In genomic region chr7:16366669-16367068, GRCm38 (mm10) we compare ENCODE assay signal across 14 mouse cellular contexts. TPM values are rescaled to one million over a fixed set of nuclear protein-coding genes. Genes with fewer than 3 reads are reported as not detected.
A peak's percentile ranks its signal among the peaks of the same experiment; 100 is the strongest.
DNase-seq lines count a peak whose midpoint lies in the region; ATAC-seq and TF ChIP-seq lines count a peak whose summit lies in the region.
"Had no signal": no experiment of that assay in that cellular context is flagged by ENCODE, and none has a peak within 500 bp of the region (broad histone marks: within the 10 kb centered on the region; RNA-seq: fewer than 3 reads in every experiment).

No protein-coding gene starts in this region.

- DNase-seq in heart, postnatal 0 days (ENCODE audit: low spot score) = no peak
- no peak for DNase-seq in heart, adult 18-20 months
- no peak for DNase-seq in lung, postnatal 0 days (ENCODE audit: low spot score)
- DNase-seq in lung, adult 18-20 months = no peak
- no peak for DNase-seq in stomach, postnatal 0 days (ENCODE audit: low spot score)
- DNase-seq in embryo, embryonic 9.5 days (ENCODE audit: extremely low spot score) = no peak
- DNase-seq: cerebellum, adult 8-10 months; liver, postnatal 0 days; midbrain, embryonic 14.5 days; spleen, adult 18-20 months; thymus, postnatal 25 days had no signal

- TF ChIP-seq EP300 in heart, postnatal 0 days (IDR thresholded peaks at IDR 0.05; ENCODE audit: low read depth) = no peak
- no peak for TF ChIP-seq EP300 in lung, postnatal 0 days (IDR thresholded peaks at IDR 0.05)
- TF ChIP-seq EP300 in stomach, postnatal 0 days (optimal IDR thresholded peaks at IDR 0.05) = no peak

- no peaks in the 10 kb centered on the region for H3K27me3 ChIP-seq in heart, postnatal 0 days (ENCODE audit: control insufficient read depth, insufficient read depth, low read length)
- no peaks in the 10 kb centered on the region for H3K27me3 ChIP-seq in lung, postnatal 0 days (replicated peaks; ENCODE audit: insufficient read depth, low read length)
- H3K27me3 ChIP-seq in stomach, postnatal 0 days (ENCODE audit: control insufficient read depth, insufficient read depth, low read length) = no peaks in the 10 kb centered on the region
- H3K27me3 ChIP-seq in hindbrain, embryonic 16.5 days (replicated peaks; ENCODE audit: control insufficient read depth, insufficient read depth, low read length) = no peaks in the 10 kb centered on the region

- H3K4me1 ChIP-seq in heart, postnatal 0 days (ENCODE audit: control insufficient read depth, insufficient read depth) = peaks cover 4% of the 10 kb centered on the region; the same call in 1 of the 2 replicates
- H3K4me1 ChIP-seq in lung, postnatal 0 days (ENCODE audit: insufficient read depth, low read depth, low read length) = peaks cover 6% of the 10 kb centered on the region
- peaks cover 35% of the 10 kb centered on the region for H3K4me1 ChIP-seq in bone marrow macrophage, adult 2 months (ENCODE audit: control insufficient read depth, insufficient read depth, low read length)
- no peaks in the 10 kb centered on the region; the same call in 1 of the 2 replicates for H3K4me1 ChIP-seq in stomach, postnatal 0 days (replicated peaks; ENCODE audit: control insufficient read depth, insufficient read depth)
- 0 out of 2 replicates have a peak, but pooled peaks cover 2% of the 10 kb centered on the region for H3K4me1 ChIP-seq in hindbrain, embryonic 16.5 days (ENCODE audit: control insufficient read depth, insufficient read depth, low read depth, low read length)

- no peak overlapping the region for H3K9ac ChIP-seq in heart, postnatal 0 days (replicated peaks; ENCODE audit: low read depth, low read length)
- H3K9ac ChIP-seq in lung, postnatal 0 days (replicated peaks; ENCODE audit: low read depth) = no peak overlapping the region
- H3K9ac ChIP-seq in stomach, postnatal 0 days (ENCODE audit: low read length) = no peak overlapping the region
- no peak overlapping the region for H3K9ac ChIP-seq in hindbrain, embryonic 16.5 days (ENCODE audit: low read depth, low read length)
- H3K9ac ChIP-seq: liver, postnatal 0 days had no signal

- no peak for ATAC-seq in heart, postnatal 0 days (ENCODE audit: insufficient read depth, low read depth)
- no peak for ATAC-seq in lung, postnatal 0 days
- ATAC-seq in stomach, postnatal 0 days (ENCODE audit: low FRiP score, low TSS enrichment) = no peak
- no peak for ATAC-seq in hindbrain, embryonic 16.5 days
- ATAC-seq: liver, postnatal 0 days had no signal

- no peak for TF ChIP-seq POLR2A in bone marrow macrophage, adult 2 months (IDR thresholded peaks at IDR 0.05; ENCODE audit: borderline replicate concordance, low read depth, low read length)

- H3K36me3 ChIP-seq in heart, postnatal 0 days (replicated peaks; ENCODE audit: control insufficient read depth, insufficient read depth, low read length) = peaks cover 80% of the 10 kb centered on the region
- H3K36me3 ChIP-seq in lung, postnatal 0 days (ENCODE audit: insufficient read depth, low read length) = no peaks in the 10 kb centered on the region
- H3K36me3 ChIP-seq in stomach, postnatal 0 days (ENCODE audit: control insufficient read depth, insufficient read depth, low read length) = no peaks in the 10 kb centered on the region; the same call in 1 of the 2 replicates
- H3K36me3 ChIP-seq in hindbrain, embryonic 16.5 days (ENCODE audit: control insufficient read depth, insufficient read depth, low read length) = peaks cover 19% of the 10 kb centered on the region

- H3K4me2 ChIP-seq in heart, postnatal 0 days (ENCODE audit: low read depth, low read length) = no peak overlapping the region
- no peak overlapping the region for H3K4me2 ChIP-seq in lung, postnatal 0 days (replicated peaks; ENCODE audit: low read depth, low read length)
- no peak overlapping the region for H3K4me2 ChIP-seq in stomach, postnatal 0 days (replicated peaks; ENCODE audit: low read depth)
- no peak overlapping the region for H3K4me2 ChIP-seq in hindbrain, embryonic 16.5 days (ENCODE audit: low read length)

- H3K27ac ChIP-seq in heart, postnatal 0 days (ENCODE audit: low read depth) = peak overlapping the region; percentile 37; the same call in 1 of the 2 replicates
- H3K27ac ChIP-seq in lung, postnatal 0 days (ENCODE audit: low read length) = peak overlapping the region; percentile 69
- H3K27ac ChIP-seq in bone marrow macrophage, adult 2 months (ENCODE audit: insufficient read depth, low read depth, low read length) = peak overlapping the region; percentile 49
- peak overlapping the region; percentile 31; the same call in 1 of the 2 replicates for H3K27ac ChIP-seq in stomach, postnatal 0 days (replicated peaks)
- H3K27ac ChIP-seq in hindbrain, embryonic 16.5 days (ENCODE audit: low read depth, low read length) = no peak overlapping the region

- H3K9me3 ChIP-seq in heart, postnatal 0 days (replicated peaks; ENCODE audit: control insufficient read depth, low read length) = no peaks in the 10 kb centered on the region
- no peaks in the 10 kb centered on the region for H3K9me3 ChIP-seq in lung, postnatal 0 days (ENCODE audit: low read length)
- no peaks in the 10 kb centered on the region for H3K9me3 ChIP-seq in stomach, postnatal 0 days (ENCODE audit: control insufficient read depth, low read length)
- no peaks in the 10 kb centered on the region for H3K9me3 ChIP-seq in hindbrain, embryonic 16.5 days (ENCODE audit: control insufficient read depth, low read length)

- no peak for TF ChIP-seq CTCF in heart, postnatal 0 days (IDR thresholded peaks at IDR 0.05; ENCODE audit: low read depth)
- no peak for TF ChIP-seq CTCF in lung, postnatal 0 days (IDR thresholded peaks at IDR 0.05)
- no peak for TF ChIP-seq CTCF in bone marrow macrophage, adult 2 months (IDR thresholded peaks at IDR 0.05; ENCODE audit: low read depth, low read length)
- no peak for TF ChIP-seq CTCF in stomach, postnatal 0 days (IDR thresholded peaks at IDR 0.05; ENCODE audit: low read depth)

- H3K4me3 ChIP-seq in heart, postnatal 0 days (ENCODE audit: low read depth, low read length) = no peak overlapping the region
- no peak overlapping the region for H3K4me3 ChIP-seq in lung, postnatal 0 days (ENCODE audit: low read depth, low read length)
- H3K4me3 ChIP-seq in bone marrow macrophage, adult 2 months (ENCODE audit: insufficient read depth, low read length) = no peak overlapping the region
- H3K4me3 ChIP-seq in stomach, postnatal 0 days (ENCODE audit: low read depth, low read length) = no peak overlapping the region
- no peak overlapping the region for H3K4me3 ChIP-seq in hindbrain, embryonic 16.5 days (ENCODE audit: low read length)
- H3K4me3 ChIP-seq: myocyte had no signal

- WGBS in heart, postnatal 0 days = 74% methylated on average over 4 of the region's 4 CpGs
- WGBS in lung, postnatal 0 days = 59% methylated on average over 4 of the region's 4 CpGs
- WGBS in stomach, postnatal 0 days = 70% methylated on average over 4 of the region's 4 CpGs
- WGBS in hindbrain, embryonic 16.5 days = 70% methylated on average over 4 of the region's 4 CpGs

RNA-seq across cellular contexts. Expression of gene Sae1, which starts 20.9 kb away (rescaled TPM):
- 41.7 and 61.2 TPM in 2 replicates for total RNA-seq in heart, postnatal 0 days (2014; rRNA removed; ENCODE audit: low replicate concordance)
- 101 and 102 TPM in 2 replicates for polyA plus RNA-seq in heart, postnatal 0 days (2015; fragmentation: Nextera tagmentation; extraction: Ambion mirVana)
- 10 to 100 TPM; 37.3 to 40.6 TPM for total RNA-seq in heart, adult 18-20 months (2021)
- 84.8 and 92.3 TPM in 2 replicates for polyA plus RNA-seq in lung, postnatal 0 days (2015; fragmentation: Nextera tagmentation; extraction: Ambion mirVana)
- 57.2 and 59.3 TPM in 2 replicates for polyA plus RNA-seq in bone marrow macrophage, adult 2 months (2012; ENCODE audit: insufficient read depth, insufficient read length, missing spikeins)
- polyA plus RNA-seq in stomach, postnatal 0 days (2015; fragmentation: Nextera tagmentation; extraction: Ambion mirVana) = 119 and 123 TPM in 2 replicates
- 267 and 272 TPM in 2 replicates for polyA plus RNA-seq in hindbrain, embryonic 16.5 days (2015; fragmentation: Nextera tagmentation; extraction: Ambion mirVana)

RNA-seq across cellular contexts. Expression of gene Zc3h4, which starts 34.0 kb away (rescaled TPM):
- 16.5 and 16.9 TPM in 2 replicates for total RNA-seq in heart, postnatal 0 days (2014; rRNA removed; ENCODE audit: low replicate concordance)
- polyA plus RNA-seq in heart, postnatal 0 days (2015; fragmentation: Nextera tagmentation; extraction: Ambion mirVana) = 4.4 and 5.0 TPM in 2 replicates
- 10 to 100 TPM; 25.4 to 34.5 TPM for total RNA-seq in heart, adult 18-20 months (2021)
- polyA plus RNA-seq in lung, postnatal 0 days (2015; fragmentation: Nextera tagmentation; extraction: Ambion mirVana) = 7.9 and 8.2 TPM in 2 replicates
- 30.4 and 31.9 TPM in 2 replicates for polyA plus RNA-seq in bone marrow macrophage, adult 2 months (2012; ENCODE audit: insufficient read depth, insufficient read length, missing spikeins)
- polyA plus RNA-seq in stomach, postnatal 0 days (2015; fragmentation: Nextera tagmentation; extraction: Ambion mirVana) = 5.9 and 6.2 TPM in 2 replicates
- polyA plus RNA-seq in hindbrain, embryonic 16.5 days (2015; fragmentation: Nextera tagmentation; extraction: Ambion mirVana) = 11.7 and 13.4 TPM in 2 replicates

RNA-seq across cellular contexts. Expression of gene Bbc3, which starts 58.5 kb away (rescaled TPM):
- 7.3 and 14.6 TPM in 2 replicates for total RNA-seq in heart, postnatal 0 days (2014; rRNA removed; ENCODE audit: low replicate concordance)
- polyA plus RNA-seq in heart, postnatal 0 days (2015; fragmentation: Nextera tagmentation; extraction: Ambion mirVana) = 5.6 and 6.6 TPM in 2 replicates
- total RNA-seq in heart, adult 18-20 months (2021) = 1 to 10 TPM; 3.8 to 5.6 TPM
- 30.0 and 31.1 TPM in 2 replicates for polyA plus RNA-seq in lung, postnatal 0 days (2015; fragmentation: Nextera tagmentation; extraction: Ambion mirVana)
- polyA plus RNA-seq in bone marrow macrophage, adult 2 months (2012; ENCODE audit: insufficient read depth, insufficient read length, missing spikeins) = 26.6 and 27.6 TPM in 2 replicates
- polyA plus RNA-seq in stomach, postnatal 0 days (2015; fragmentation: Nextera tagmentation; extraction: Ambion mirVana) = 3.7 and 5.0 TPM in 2 replicates
- 31.3 and 32.7 TPM in 2 replicates for polyA plus RNA-seq in hindbrain, embryonic 16.5 days (2015; fragmentation: Nextera tagmentation; extraction: Ambion mirVana)
